Mouse (Mus musculus): ENCODE measurements around the gene Sema4c. TPM values are rescaled to one million over a fixed set of nuclear protein-coding genes. Genes with fewer than 3 reads are reported as not detected.
A peak's percentile ranks its signal among the peaks of the same experiment; 100 is the strongest.

Gene Sema4c
- polyA plus RNA-seq, 1 experiment from 2014 or later, result 6.9 TPM

DNA sequence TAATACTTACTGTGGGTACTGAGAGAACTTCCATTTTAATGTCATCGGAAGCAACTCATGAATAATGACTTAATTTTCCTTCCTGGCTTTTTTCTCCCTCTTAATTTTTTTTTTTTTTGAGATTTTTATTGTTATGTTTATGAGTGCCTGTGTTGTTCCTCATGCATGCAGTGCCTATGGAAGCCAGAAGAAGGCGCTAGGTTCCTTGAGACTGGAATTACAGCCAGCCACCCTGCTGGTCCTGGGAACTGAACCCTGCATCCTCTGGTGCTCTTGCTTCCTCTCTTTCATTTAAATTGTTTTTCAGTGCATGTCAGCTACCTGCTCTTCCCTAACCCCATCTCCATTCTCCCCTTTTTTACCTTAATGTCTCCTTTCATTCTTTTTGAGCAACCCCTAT lies 44.4 kb downstream of the Sema4c start:
- Histone ChIP-seq H3K9ac (ENCODE audit: low read length) (0 out of 2 replicates have a peak overlapping the region, but pooled peaks have one; percentile 88), H3K27me3 (replicated peaks; ENCODE audit: control insufficient read depth, insufficient read depth, low read length) (no peaks in the 10 kb centered on the region), H3K4me3 (ENCODE audit: low read depth, low read length) (peak overlapping the region; percentile 92), H3K4me2 (ENCODE audit: low read length) (peak overlapping the region; percentile 94), H3K9me3 (replicated peaks; ENCODE audit: control insufficient read depth, low read length) (no peaks in the 10 kb centered on the region), H3K27ac (ENCODE audit: low read depth, low read length) (no peak overlapping the region; the same call in 1 of the 2 replicates), H3K4me1 (ENCODE audit: control insufficient read depth, insufficient read depth, low read length) (peaks cover 20% of the 10 kb centered on the region), H3K36me3 (ENCODE audit: control insufficient read depth, insufficient read depth, low read length) (peaks cover 11% of the 10 kb centered on the region)
- DNase-seq (ENCODE audit: low spot score) (peak; percentile 65), ATAC-seq (no peak)
- WGBS, result 34% methylated on average over 2 of the region's 2 CpGs

DNA sequence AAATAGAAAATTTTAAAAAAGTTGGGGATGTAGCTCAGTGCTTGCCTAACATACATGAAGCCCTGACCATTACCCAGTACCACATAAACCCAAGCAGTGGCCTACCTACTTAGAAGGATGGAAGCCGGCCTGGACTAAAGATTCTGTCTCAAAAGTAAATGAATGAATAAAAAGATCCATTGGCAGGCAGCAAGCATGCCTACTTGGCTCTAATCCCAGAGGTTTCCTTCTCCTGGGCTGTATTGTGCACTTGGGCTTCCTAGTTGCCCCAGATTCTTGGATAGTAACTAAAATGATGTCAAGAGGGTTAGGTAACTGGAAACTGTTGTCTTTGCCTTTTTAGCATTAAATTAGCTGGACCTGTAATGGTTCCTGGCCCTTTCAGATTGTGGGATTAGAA lies 44.8 kb downstream of the Sema4c start:
- Histone ChIP-seq H3K27ac (ENCODE audit: low read depth, low read length) (peak overlapping the region; percentile 99; the same call in 1 of the 2 replicates), H3K4me2 (ENCODE audit: low read length) (peak overlapping the region; percentile 94), H3K4me1 (ENCODE audit: control insufficient read depth, insufficient read depth, low read length) (peaks cover 20% of the 10 kb centered on the region), H3K36me3 (ENCODE audit: control insufficient read depth, insufficient read depth, low read length) (peaks cover 9% of the 10 kb centered on the region), H3K9me3 (replicated peaks; ENCODE audit: control insufficient read depth, low read length) (no peaks in the 10 kb centered on the region), H3K9ac (ENCODE audit: low read length) (peak overlapping the region; percentile 88), H3K4me3 (ENCODE audit: low read depth, low read length) (peak overlapping the region; percentile 92), H3K27me3 (replicated peaks; ENCODE audit: control insufficient read depth, insufficient read depth, low read length) (no peaks in the 10 kb centered on the region)
- WGBS, result 0% methylated on average over 1 of the region's 1 CpGs
- no peak for ATAC-seq
- DNase-seq (ENCODE audit: low spot score), result peak; percentile 73

DNA sequence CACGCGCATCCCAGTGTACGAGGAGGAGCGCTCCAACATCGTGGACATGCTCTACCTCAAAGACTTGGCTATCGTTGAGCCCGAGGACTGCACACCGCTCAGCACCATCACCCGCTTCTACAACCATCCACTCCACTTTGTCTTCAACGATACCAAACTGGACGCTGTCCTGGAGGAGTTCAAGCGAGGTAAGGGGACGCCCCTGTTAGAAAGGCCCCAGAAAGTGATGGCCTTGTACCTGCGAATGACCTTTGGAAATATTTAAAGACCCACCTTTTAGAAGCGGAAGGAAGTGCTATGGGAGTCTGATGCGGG lies 45.2 kb downstream of the Sema4c start:
- Histone ChIP-seq H3K4me1 (ENCODE audit: control insufficient read depth, insufficient read depth, low read length) (peaks cover 20% of the 10 kb centered on the region), H3K27ac (ENCODE audit: low read depth, low read length) (peak overlapping the region; percentile 99), H3K9me3 (replicated peaks; ENCODE audit: control insufficient read depth, low read length) (no peaks in the 10 kb centered on the region), H3K4me2 (ENCODE audit: low read length) (peak overlapping the region; percentile 94), H3K27me3 (replicated peaks; ENCODE audit: control insufficient read depth, insufficient read depth, low read length) (no peaks in the 10 kb centered on the region), H3K36me3 (ENCODE audit: control insufficient read depth, insufficient read depth, low read length) (peaks cover 7% of the 10 kb centered on the region), H3K9ac (ENCODE audit: low read length) (peak overlapping the region; percentile 88), H3K4me3 (ENCODE audit: low read depth, low read length) (peak overlapping the region; percentile 92)
- 1% methylated on average over 16 of the region's 16 CpGs for WGBS
- ATAC-seq (no peak), DNase-seq (ENCODE audit: low spot score) (no peak)

DNA sequence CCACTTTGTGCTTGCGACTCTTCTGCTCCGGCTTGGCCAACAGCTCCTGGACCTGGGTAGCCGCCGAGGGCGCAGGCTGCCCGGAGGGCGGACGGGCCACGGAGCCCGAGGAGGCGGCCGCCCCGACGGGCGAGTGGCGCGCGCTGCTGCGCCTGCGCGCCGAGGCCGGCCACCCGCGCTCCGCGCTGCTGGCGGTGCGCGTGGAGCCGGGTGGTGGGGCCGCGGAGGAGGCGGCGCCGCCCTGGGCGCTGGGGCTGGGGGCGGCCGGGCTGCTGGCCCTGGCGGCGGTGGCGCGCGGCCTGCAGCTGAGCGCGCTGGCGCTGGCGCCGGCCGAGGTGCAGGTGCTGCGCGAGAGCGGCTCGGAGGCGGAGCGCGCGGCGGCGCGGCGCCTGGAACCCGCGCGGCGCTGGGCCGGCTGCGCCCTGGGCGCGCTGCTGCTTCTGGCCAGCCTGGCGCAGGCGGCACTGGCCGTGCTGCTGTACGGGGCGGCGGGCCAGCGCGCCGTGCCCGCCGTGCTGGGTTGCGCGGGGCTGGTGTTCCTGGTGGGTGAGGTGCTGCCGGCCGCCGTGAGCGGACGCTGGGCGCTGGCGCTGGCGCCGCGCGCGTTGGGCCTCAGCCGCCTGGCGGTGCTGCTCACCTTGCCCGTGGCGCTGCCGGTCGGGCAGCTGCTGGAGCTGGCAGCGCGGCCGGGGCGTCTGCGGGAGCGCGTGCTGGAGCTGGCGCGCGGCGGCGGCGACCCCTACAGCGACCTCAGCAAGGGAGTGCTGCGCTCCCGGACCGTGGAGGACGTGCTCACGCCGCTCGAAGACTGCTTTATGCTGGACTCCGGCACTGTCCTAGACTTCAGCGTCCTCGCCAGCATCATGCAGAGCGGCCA lies 45.8 kb downstream of the Sema4c start:
- Histone ChIP-seq H3K36me3 (ENCODE audit: control insufficient read depth, insufficient read depth, low read length) (peaks cover 8% of the 10 kb centered on the region; the same call in 1 of the 2 replicates), H3K9me3 (replicated peaks; ENCODE audit: control insufficient read depth, low read length) (no peaks in the 10 kb centered on the region), H3K4me3 (ENCODE audit: low read depth, low read length) (peak overlapping the region; percentile 92), H3K27ac (ENCODE audit: low read depth, low read length) (peak overlapping the region; percentile 99), H3K4me2 (ENCODE audit: low read length) (peak overlapping the region; percentile 94), H3K27me3 (replicated peaks; ENCODE audit: control insufficient read depth, insufficient read depth, low read length) (no peaks in the 10 kb centered on the region), H3K4me1 (ENCODE audit: control insufficient read depth, insufficient read depth, low read length) (peaks cover 20% of the 10 kb centered on the region), H3K9ac (ENCODE audit: low read length) (peak overlapping the region; percentile 88)
- DNase-seq (ENCODE audit: low spot score) (peak; percentile 61), ATAC-seq (peak; percentile 76)
- under 1% methylated on average over 85 of the region's 126 CpGs for WGBS

DNA sequence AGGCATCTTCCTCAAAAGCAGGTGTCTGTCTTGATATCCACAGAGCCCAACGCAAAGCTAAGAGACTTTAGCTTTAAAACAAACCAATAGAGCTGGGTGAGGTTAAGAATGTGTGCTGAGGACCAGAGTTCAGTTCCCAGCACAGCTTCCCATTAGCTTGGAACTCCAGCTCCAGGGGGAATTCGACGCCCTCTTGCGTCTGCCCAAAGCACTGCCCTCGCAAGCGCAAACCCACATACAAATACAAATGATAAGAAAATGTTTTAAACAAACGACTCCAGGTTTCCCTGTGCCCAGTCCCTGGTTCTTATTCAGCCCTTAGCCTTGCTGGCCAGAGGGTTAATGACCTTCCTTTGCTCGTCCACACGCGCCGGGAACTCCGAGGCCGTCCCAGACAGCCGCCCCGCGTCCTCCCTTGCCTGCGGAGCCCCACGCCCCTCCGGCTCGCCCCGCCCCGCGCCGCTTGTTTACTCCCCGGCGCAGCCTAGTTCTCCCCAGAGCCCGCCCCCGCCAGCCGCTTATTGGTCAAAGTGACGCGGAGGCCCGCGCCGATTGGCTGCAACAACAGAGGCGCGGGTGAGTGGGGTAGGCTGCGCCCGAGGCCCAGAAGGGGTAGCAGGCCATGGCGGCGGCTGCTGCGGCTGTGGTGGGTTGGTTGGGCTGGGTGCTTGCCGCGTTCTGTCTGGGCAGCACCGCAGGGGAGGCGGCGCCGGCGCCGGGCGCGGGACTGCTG lies 46.7 kb downstream of the Sema4c start, which contains the start of gene Cnnm3:
Gene Cnnm3 (plus strand): TSS at position 579 of the 733 bp plus-strand sequence.
- Histone ChIP-seq H3K4me2 (ENCODE audit: low read length) (peak within 1 kb of the TSS; percentile 94), H3K9me3 (replicated peaks; ENCODE audit: control insufficient read depth, low read length) (no peaks in the 10 kb centered on the region), H3K36me3 (ENCODE audit: control insufficient read depth, insufficient read depth, low read length) (peaks cover 12% of the 10 kb centered on the region), H3K4me3 (ENCODE audit: low read depth, low read length) (peak within 1 kb of the TSS; percentile 92), H3K9ac (ENCODE audit: low read length) (peak within 1 kb of the TSS; percentile 88), H3K4me1 (ENCODE audit: control insufficient read depth, insufficient read depth, low read length) (peaks cover 20% of the 10 kb centered on the region), H3K27me3 (replicated peaks; ENCODE audit: control insufficient read depth, insufficient read depth, low read length) (no peaks in the 10 kb centered on the region), H3K27ac (ENCODE audit: low read depth, low read length) (peak within 1 kb of the TSS; percentile 99)
- ATAC-seq, result peak; percentile 98
- DNase-seq (ENCODE audit: low spot score), result peak; percentile 99
- 2% methylated on average over 42 of the region's 51 CpGs for WGBS

DNA sequence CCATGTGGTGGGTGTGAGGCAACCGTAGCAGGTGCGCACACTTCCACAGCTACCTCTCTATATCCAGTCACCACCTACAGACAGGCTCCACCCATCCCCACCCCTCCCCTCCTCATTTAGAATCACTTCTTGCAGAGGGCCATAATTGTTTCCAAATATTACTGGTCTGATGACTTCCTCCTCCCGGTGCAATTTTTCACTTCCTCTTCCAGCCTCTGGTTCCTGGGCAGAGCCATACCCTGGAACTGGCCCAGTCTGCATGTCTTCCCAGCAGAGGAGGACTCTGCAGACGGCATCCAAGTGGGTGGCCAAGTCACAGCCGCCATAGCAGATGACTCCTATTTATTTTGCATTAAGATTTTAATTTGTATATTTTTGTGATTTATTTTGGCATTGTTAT lies 49.9 kb downstream of the Sema4c start:
- 90% methylated on average over 5 of the region's 5 CpGs for WGBS
- Histone ChIP-seq H3K4me1 (ENCODE audit: control insufficient read depth, insufficient read depth, low read length) (peaks cover 3% of the 10 kb centered on the region; the same call in 1 of the 2 replicates), H3K27ac (ENCODE audit: low read depth, low read length) (no peak overlapping the region), H3K27me3 (replicated peaks; ENCODE audit: control insufficient read depth, insufficient read depth, low read length) (no peaks in the 10 kb centered on the region), H3K4me3 (ENCODE audit: low read depth, low read length) (no peak overlapping the region), H3K9ac (ENCODE audit: low read length) (no peak overlapping the region), H3K9me3 (replicated peaks; ENCODE audit: control insufficient read depth, low read length) (no peaks in the 10 kb centered on the region), H3K4me2 (ENCODE audit: low read length) (no peak overlapping the region), H3K36me3 (ENCODE audit: control insufficient read depth, insufficient read depth, low read length) (peaks cover 11% of the 10 kb centered on the region; the same call in 1 of the 2 replicates)
- DNase-seq (ENCODE audit: low spot score), result no peak
- no peak for ATAC-seq

DNA sequence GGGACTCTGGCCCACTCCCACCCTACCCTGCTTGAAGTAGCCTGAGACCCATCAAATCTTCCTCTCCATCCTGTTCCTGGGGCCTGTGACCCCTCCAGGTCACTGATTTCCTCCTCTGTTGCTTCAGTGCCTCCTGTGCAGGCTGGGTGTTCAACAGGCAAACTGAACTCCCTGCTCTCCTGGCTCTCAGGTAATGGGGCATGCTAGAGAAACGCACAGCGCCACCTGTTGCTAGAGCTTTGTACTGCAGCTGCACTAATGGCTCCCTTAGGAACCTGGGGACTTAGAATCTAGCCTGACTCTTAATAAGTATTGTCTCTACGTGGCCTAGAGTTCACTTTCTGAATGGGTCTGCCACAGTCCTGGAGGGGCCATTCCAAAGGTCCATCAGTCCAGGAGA lies 56.9 kb downstream of the Sema4c start:
- no peak overlapping the region for H3K27ac ChIP-seq (ENCODE audit: low read depth, low read length)
- H3K4me1 ChIP-seq (ENCODE audit: control insufficient read depth, insufficient read depth, low read length), result no peaks in the 10 kb centered on the region
- peaks cover 22% of the 10 kb centered on the region for H3K36me3 ChIP-seq (ENCODE audit: control insufficient read depth, insufficient read depth, low read length)
- ATAC-seq, result peak; percentile 52; the same call in 1 of the 2 replicates
- WGBS, result 4% methylated on average over 3 of the region's 3 CpGs
- H3K9ac ChIP-seq (ENCODE audit: low read length), result no peak overlapping the region
- no peaks in the 10 kb centered on the region for H3K27me3 ChIP-seq (replicated peaks; ENCODE audit: control insufficient read depth, insufficient read depth, low read length)
- H3K4me3 ChIP-seq (ENCODE audit: low read depth, low read length), result no peak overlapping the region
- H3K9me3 ChIP-seq (replicated peaks; ENCODE audit: control insufficient read depth, low read length), result no peaks in the 10 kb centered on the region
- no peak overlapping the region for H3K4me2 ChIP-seq (ENCODE audit: low read length)
- DNase-seq (ENCODE audit: low spot score), result peak; percentile 80

All from forebrain, embryonic 14.5 days (tissue).